Mouse (Mus musculus) limb, embryonic 11.5 days (tissue): ENCODE results near the gene Fgf2. TPM values are rescaled to one million over a fixed set of nuclear protein-coding genes. Genes with fewer than 3 reads are reported as not detected.

Experiments used
- ATAC-seq: fragments of 200-750 bp; cut with Nextera tagmentation; 2 replicates; pipeline ENCODE4 v1.8.0; 2017; ENCODE audit warnings: low read depth; ENCODE audit not compliant: insufficient number of reproducible peaks, low FRiP score, low TSS enrichment
- DNase-seq: peaks from one replicate; pipeline ENCODE4 v3.0.0-alpha.2; 2015; ENCODE audit warnings: low spot score
- H3K27ac ChIP-seq: fragments of 300-500 bp; sonication (generic); replicated peaks from 2 replicates; pipeline ENCODE4 v1.5.1; 2014; ENCODE audit warnings: low read depth, mild to moderate bottlenecking, low read length
- H3K27me3 ChIP-seq: fragments of 300-500 bp; sonication (generic); 2 replicates; pipeline ENCODE4 v1.6.1; 2014; ENCODE audit warnings: mild to moderate bottlenecking, low read length, mixed read lengths; ENCODE audit not compliant: control insufficient read depth, insufficient read depth
- H3K36me3 ChIP-seq: fragments of 300-500 bp; sonication (generic); 2 replicates; pipeline ENCODE4 v1.6.1; 2014; ENCODE audit warnings: mild to moderate bottlenecking, low read length, moderate library complexity, mixed read lengths; ENCODE audit not compliant: control insufficient read depth, insufficient read depth
- H3K4me1 ChIP-seq: fragments of 300-500 bp; sonication (generic); 2 replicates; pipeline ENCODE4 v1.6.1; 2014; ENCODE audit warnings: low read length, mixed read lengths; ENCODE audit not compliant: control insufficient read depth, insufficient read depth
- H3K4me2 ChIP-seq: fragments of 300-500 bp; sonication (generic); 2 replicates; pipeline ENCODE4 v1.6.1; 2014; ENCODE audit warnings: low read depth, mild to moderate bottlenecking, moderate library complexity; ENCODE audit not compliant: severe bottlenecking
- H3K4me3 ChIP-seq: fragments of 300-500 bp; sonication (generic); 2 replicates; pipeline ENCODE4 v1.5.1; 2014; ENCODE audit warnings: low read depth, low read length
- H3K9ac ChIP-seq: fragments of 300-500 bp; sonication (generic); 2 replicates; pipeline ENCODE4 v1.6.1; 2014; ENCODE audit warnings: mild to moderate bottlenecking, low read length
- H3K9me3 ChIP-seq: fragments of 300-500 bp; sonication (generic); 2 replicates; pipeline ENCODE4 v1.6.1; 2016; ENCODE audit warnings: low read length; ENCODE audit not compliant: control insufficient read depth
- WGBS: fragments of 180-500 bp; shearing (Covaris S2); extraction: QIAGEN DNeasy Blood & Tissue Kit; methylation state at CpG from one replicate; pipeline ENCODE4 v1.1.7; 2014; 5-methylcytosine and 5-hydroxymethylcytosine counted together
- polyA plus RNA-seq: library from polyadenylated mRNA; unstranded; fragments of >200 nt; fragmentation: Nextera tagmentation; extraction: Ambion mirVana; gene quantifications from 2 replicates; pipeline ENCODE4 v1.2.1, GENCODE M21; 2014

The Fgf2 gene
- polyA plus RNA-seq, 1 experiment from 2014 or later: 1.3 TPM

DNA sequence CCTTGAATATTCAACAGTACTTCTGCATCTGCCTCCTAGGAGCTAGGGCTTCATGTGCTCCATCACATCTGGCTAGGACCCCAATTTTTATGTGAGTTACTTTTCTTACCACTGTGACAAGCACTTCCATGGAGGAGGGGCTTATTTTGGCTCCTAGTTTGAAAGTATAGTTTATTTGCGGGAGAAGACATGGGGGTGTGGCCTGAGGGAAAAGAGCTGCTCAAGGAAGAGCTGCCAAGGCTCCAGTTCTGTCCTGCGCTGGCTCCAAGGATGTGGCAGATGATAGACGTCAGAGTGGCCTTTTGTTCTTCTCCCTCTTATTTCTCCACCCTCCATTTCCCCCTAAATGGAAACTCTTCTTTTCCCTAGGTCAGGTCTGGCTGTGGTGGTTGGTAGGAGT lies 17.8 kb downstream of the Fgf2 start:
- no peak overlapping the region for H3K4me3 ChIP-seq
- H3K27ac ChIP-seq: no peak overlapping the region
- H3K27me3 ChIP-seq: no peaks in the 10 kb centered on the region
- H3K9me3 ChIP-seq: no peaks in the 10 kb centered on the region
- no peak for DNase-seq
- no peak overlapping the region for H3K9ac ChIP-seq
- no peaks in the 10 kb centered on the region for H3K36me3 ChIP-seq
- no peak overlapping the region for H3K4me2 ChIP-seq
- no peak for ATAC-seq
- no peaks in the 10 kb centered on the region for H3K4me1 ChIP-seq
- 50% methylated on average over 3 of the region's 3 CpGs for WGBS

DNA sequence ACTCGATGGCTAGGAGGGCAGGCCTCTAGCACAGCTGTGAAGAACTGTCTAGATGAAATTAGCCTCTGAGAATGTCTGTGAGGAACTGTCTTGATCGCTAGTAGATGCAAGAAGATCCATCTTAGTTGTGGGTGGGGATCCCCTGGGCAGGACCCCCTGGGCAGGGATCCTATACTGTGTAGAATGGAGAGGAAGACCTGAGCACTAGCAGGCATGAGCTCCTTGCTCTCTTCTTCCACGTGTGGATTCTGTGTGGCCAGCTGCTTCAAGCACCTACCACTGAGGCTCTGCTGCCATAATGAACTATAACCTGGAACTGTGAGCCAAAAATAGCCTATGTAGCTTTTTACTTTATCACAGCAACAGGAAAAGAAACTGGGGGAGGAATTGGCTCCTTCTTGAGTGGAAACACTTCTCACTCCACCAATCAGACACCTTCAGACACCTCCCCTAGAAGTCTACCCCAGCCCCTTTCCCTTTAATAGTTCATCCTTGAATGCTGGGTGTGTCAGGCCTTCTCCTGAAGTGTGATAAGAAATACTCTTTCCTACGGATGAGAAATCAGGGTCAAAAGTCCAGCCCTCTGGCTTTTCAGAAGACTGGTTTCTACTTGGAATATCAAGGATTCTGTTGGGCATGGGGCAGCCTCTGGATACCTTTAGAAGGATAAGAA lies 18.4 kb downstream of the Fgf2 start:
- Histone ChIP-seq H3K27ac (no peak overlapping the region), H3K4me3 (no peak overlapping the region), H3K4me1 (no peaks in the 10 kb centered on the region), H3K9me3 (no peaks in the 10 kb centered on the region), H3K9ac (no peak overlapping the region), H3K27me3 (no peaks in the 10 kb centered on the region), H3K36me3 (no peaks in the 10 kb centered on the region), H3K4me2 (no peak overlapping the region)
- ATAC-seq (no peak), DNase-seq (no peak)
- 64% methylated on average over 4 of the region's 4 CpGs for WGBS

DNA sequence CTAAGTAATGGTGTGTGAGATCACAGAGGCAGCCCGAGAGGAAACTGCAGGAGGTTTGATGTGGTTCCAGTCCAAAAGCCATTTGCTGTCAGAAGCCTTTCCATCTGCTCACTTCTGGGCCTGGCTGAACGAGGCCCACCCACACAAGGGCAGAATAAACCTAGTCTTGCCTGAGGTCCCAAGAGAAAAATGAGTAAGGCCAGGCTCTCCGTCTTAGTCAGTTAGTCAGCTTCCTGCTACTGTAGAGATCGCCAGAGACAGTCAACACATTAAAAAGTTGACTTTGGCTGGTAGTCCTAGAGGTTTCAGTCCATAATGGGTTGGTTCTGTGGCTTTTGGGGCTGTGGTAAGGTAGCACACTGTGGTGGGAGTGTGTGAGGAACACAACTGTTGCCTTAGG lies 22.3 kb downstream of the Fgf2 start:
- 60% methylated on average over 4 of the region's 4 CpGs for WGBS
- Histone ChIP-seq H3K4me2 (no peak overlapping the region), H3K9ac (no peak overlapping the region), H3K27ac (no peak overlapping the region), H3K4me1 (no peaks in the 10 kb centered on the region), H3K27me3 (no peaks in the 10 kb centered on the region), H3K36me3 (no peaks in the 10 kb centered on the region), H3K4me3 (no peak overlapping the region), H3K9me3 (no peaks in the 10 kb centered on the region)
- no peak for DNase-seq
- no peak for ATAC-seq

DNA sequence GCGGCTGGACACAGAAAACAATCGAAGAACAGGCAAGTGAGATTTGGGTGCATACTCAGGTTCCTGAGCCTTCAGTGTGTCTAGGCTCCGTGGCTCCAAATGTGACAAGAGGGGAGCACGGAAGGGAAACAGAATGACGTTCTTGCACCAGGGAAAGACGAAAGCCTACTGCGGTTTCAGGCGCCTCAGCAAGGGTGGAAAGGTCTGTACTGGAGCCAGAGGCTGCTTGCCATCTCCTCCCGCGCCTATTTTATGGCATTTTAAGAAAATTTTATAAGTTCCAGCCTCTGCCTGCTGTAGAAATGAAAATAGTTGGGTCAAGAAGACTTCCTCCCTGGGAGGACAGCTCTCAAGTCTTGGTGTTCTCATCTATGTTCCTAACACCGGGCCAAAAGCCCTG lies 25.6 kb downstream of the Fgf2 start:
- no peak for ATAC-seq
- WGBS: 92% methylated on average over 11 of the region's 11 CpGs
- H3K27ac ChIP-seq: no peak overlapping the region

DNA sequence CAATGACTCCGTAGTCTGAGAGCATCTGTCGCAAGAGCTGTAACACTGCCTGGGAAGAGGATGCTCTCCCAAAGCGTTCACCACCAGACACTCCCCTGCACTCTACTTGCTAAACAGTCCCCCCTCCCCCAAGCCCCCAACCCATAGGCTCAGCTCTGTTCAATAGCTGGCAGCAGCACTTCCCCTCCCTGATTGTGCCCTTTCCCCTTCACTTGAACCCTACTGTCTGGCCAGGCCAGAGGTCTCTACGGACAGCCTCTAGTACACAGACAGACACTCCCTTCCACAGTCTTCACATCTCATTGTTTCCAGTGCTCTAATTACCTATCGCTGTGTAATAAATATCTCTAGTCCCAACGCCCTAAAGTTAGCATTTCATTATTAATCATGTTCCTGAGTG lies 29.8 kb downstream of the Fgf2 start:
- H3K9ac ChIP-seq: no peak overlapping the region
- no peaks in the 10 kb centered on the region for H3K36me3 ChIP-seq
- H3K4me3 ChIP-seq: no peak overlapping the region
- ATAC-seq (no peak), DNase-seq (no peak)
- H3K4me1 ChIP-seq: peaks cover 3% of the 10 kb centered on the region; the same call in 1 of the 2 replicates
- WGBS: 79% methylated on average over 6 of the region's 6 CpGs
- no peak overlapping the region for H3K4me2 ChIP-seq
- no peak overlapping the region for H3K27ac ChIP-seq
- H3K27me3 ChIP-seq: no peaks in the 10 kb centered on the region
- no peaks in the 10 kb centered on the region for H3K9me3 ChIP-seq

More for the DNA sequence above, 25.6 kb downstream of the Fgf2 start:
- no peak overlapping the region for H3K4me2 ChIP-seq
- no peaks in the 10 kb centered on the region for H3K9me3 ChIP-seq
- DNase-seq: no peak
- no peaks in the 10 kb centered on the region for H3K4me1 ChIP-seq
- no peaks in the 10 kb centered on the region for H3K36me3 ChIP-seq
- H3K9ac ChIP-seq: no peak overlapping the region
- no peaks in the 10 kb centered on the region for H3K27me3 ChIP-seq
- H3K4me3 ChIP-seq: no peak overlapping the region

DNA sequence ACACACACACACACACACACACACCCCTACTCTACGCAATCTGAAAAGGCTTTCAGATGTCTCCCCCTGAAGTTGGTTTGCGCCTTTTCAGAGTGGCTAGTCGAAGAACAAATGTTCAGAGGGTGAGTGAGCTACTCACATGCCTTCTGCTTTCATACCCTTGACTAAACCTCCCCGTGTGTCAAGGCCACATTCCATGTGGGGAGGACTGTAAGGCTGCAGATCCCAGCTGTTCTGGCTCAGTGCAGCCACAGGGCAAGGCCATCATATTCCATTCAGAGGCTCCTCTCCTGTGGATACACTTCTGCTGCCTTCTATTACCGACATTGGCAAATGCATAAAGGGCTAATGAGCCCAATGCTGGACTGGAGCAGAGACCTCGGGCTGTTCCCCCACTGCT lies 30.3 kb downstream of the Fgf2 start:
- Histone ChIP-seq H3K9ac (no peak overlapping the region), H3K4me2 (no peak overlapping the region), H3K36me3 (no peaks in the 10 kb centered on the region), H3K27ac (no peak overlapping the region), H3K4me3 (no peak overlapping the region), H3K9me3 (no peaks in the 10 kb centered on the region), H3K4me1 (peaks cover 3% of the 10 kb centered on the region), H3K27me3 (no peaks in the 10 kb centered on the region)
- ATAC-seq (no peak), DNase-seq (no peak)
- WGBS: 76% methylated on average over 6 of the region's 6 CpGs

DNA sequence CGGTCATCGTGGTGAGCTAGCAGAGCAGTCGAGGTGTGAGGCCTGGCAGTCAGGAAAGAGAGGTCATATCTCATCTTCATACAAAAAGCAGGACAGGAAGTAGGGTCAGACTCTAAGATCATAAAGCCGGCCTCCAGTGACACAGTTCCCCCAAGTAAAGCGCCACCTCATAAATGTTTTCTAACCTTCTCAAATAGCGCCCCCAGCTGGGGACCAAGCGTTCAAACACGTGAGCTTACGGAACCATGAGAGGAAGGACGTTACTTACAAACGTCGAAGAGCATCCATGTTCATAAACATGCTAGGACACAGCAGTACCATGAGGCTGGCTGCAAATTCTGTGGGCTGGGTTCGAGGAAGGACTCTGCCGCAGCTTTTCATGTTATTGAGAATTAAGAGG lies 31.1 kb downstream of the Fgf2 start:
- 86% methylated on average over 14 of the region's 14 CpGs for WGBS
- no peak overlapping the region for H3K4me3 ChIP-seq
- no peak overlapping the region for H3K9ac ChIP-seq
- H3K27ac ChIP-seq: no peak overlapping the region
- DNase-seq (no peak), ATAC-seq (no peak)
- H3K4me1 ChIP-seq: peaks cover 6% of the 10 kb centered on the region
- H3K27me3 ChIP-seq: no peaks in the 10 kb centered on the region
- H3K4me2 ChIP-seq: no peak overlapping the region
- no peaks in the 10 kb centered on the region for H3K9me3 ChIP-seq
- H3K36me3 ChIP-seq: no peaks in the 10 kb centered on the region

DNA sequence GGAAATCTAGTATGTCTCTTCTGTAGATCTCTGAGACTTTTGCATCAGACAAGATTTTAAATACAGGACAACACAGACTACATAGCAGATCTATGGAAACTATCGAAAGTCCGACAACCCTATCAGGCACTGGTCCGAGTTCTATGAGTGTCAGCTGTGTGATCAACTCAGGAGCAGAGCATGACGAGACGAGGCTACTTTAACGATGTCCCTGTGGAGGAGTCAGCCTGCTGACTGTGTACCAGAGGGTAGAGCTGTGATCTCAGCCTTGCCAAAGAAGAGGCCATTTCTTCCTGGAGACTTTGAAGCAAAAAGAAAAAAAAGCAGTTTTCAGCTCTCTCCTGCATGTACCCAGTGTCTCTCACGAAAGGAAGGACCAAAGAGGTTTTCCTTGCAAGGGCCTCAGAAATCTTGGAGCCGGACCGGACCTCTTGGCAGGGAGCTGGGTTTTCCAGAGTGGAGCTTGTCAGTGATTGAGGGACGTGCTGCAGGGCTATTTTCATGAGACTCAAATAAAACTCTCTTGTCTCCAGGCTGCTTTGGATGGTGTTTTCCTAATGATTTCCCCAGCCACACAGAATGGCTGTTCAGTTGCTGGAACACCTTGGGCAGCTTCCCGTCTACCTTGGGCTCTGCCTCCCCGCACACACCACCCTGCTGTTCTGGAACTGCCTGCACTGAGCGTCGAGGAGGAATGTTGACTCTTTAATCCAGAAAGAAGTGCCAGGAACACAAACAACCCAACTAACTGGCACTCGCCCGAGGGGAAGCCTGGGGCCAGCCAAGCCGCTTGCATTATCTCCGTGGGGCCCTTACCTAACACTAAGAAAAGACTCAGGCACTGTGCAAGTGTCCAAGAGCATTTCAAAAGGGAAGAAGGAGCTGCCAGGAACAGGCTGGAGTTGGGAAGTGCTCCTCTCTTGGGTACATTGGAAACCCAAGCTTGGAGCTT lies 32.1 kb downstream of the Fgf2 start:
- WGBS: 66% methylated on average over 18 of the region's 18 CpGs
- H3K9me3 ChIP-seq: no peaks in the 10 kb centered on the region
- ATAC-seq (no peak), DNase-seq (no peak)
- no peak overlapping the region for H3K4me3 ChIP-seq
- H3K4me1 ChIP-seq: peaks cover 6% of the 10 kb centered on the region
- no peak overlapping the region for H3K4me2 ChIP-seq
- H3K27ac ChIP-seq: no peak overlapping the region
- no peaks in the 10 kb centered on the region for H3K27me3 ChIP-seq
- H3K36me3 ChIP-seq: no peaks in the 10 kb centered on the region
- no peak overlapping the region for H3K9ac ChIP-seq
